Mouse (Mus musculus): ENCODE data around the gene Aspscr1. TPM values are rescaled to one million over a fixed set of nuclear protein-coding genes. Genes with fewer than 3 reads are reported as not detected.
A peak's percentile ranks its signal among the peaks of the same experiment; 100 is the strongest.

Gene Aspscr1
- polyA plus RNA-seq, 1 experiment: 65.9 TPM

DNA sequence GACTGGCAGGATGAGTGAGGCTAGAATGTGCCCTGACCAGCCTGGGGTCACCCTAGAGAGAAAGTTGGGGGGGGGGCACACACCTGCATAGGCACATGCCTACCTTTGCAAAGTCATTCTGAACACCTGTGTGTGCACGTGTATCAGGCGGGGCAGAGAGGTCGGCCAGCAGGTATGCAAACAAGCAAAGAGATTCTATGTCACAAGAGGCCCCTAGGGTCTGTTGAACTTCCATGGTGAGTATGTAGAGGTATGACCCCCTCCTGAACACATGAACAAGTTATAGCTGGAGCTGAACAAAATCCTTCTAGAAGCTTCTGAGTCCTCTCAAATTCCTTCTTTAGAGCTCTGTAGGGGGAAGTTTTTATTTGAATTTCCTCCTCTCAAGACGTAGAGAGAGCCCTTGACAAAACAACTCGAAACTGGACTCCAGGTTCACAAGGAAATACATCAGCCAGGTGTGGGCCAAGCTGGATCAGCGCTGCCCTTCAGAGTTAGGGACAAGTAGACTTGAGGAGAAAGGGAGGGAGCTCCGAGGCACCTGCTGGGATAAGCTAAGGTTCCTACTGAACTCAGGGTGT, 71.4 kb downstream of the Aspscr1 start:
- Histone ChIP-seq H3K4me2 (ENCODE audit: low read depth) (no peak overlapping the region), H3K36me3 (ENCODE audit: control insufficient read depth, insufficient read depth) (no peaks in the 10 kb centered on the region), H3K4me3 (no peak overlapping the region), H3K27me3 (ENCODE audit: control insufficient read depth, insufficient read depth, insufficient read length) (peaks cover 27% of the 10 kb centered on the region), H3K79me2 (ENCODE audit: control insufficient read depth, insufficient read depth) (no peaks in the 10 kb centered on the region), H3ac (ENCODE audit: control insufficient read depth, insufficient read length) (no peak overlapping the region)
- TF ChIP-seq USF1 (IDR thresholded peaks at IDR 0.05; ENCODE audit: low read depth) (no peak), MYOD1 (IDR thresholded peaks at IDR 0.05; ENCODE audit: control insufficient read depth in 1 of 3, insufficient read length in 2 of 3, low read depth in 2 of 3) (no peak), SRF (IDR thresholded peaks at IDR 0.05; ENCODE audit: control insufficient read depth, insufficient read length, low read depth) (no peak), CEBPB (IDR thresholded peaks at IDR 0.05; ENCODE audit: insufficient read depth, poor library complexity, severe bottlenecking) (no peak), POLR2AphosphoS2 (IDR thresholded peaks at IDR 0.05; ENCODE audit: insufficient read length, low read depth) (no peak), MAX (IDR thresholded peaks at IDR 0.05; ENCODE audit: low read depth) (no peak), TCF12 (IDR thresholded peaks at IDR 0.05; ENCODE audit: insufficient read depth, poor library complexity, severe bottlenecking) (no peak), MYOG (IDR thresholded peaks at IDR 0.05; ENCODE audit: control insufficient read depth in 1 of 3, insufficient read depth in 1 of 3, insufficient read length in 2 of 3, low read depth in 2 of 3) (no peak), TCF3 (IDR thresholded peaks at IDR 0.05; ENCODE audit: insufficient read length, low read depth) (no peak), POLR2A (IDR thresholded peaks at IDR 0.05; ENCODE audit: insufficient read length, low read depth) (no peak), REST (IDR thresholded peaks at IDR 0.05; ENCODE audit: insufficient read depth, insufficient read length) (no peak), E2F4 (IDR thresholded peaks at IDR 0.05; ENCODE audit: insufficient read depth) (no peak)

DNA sequence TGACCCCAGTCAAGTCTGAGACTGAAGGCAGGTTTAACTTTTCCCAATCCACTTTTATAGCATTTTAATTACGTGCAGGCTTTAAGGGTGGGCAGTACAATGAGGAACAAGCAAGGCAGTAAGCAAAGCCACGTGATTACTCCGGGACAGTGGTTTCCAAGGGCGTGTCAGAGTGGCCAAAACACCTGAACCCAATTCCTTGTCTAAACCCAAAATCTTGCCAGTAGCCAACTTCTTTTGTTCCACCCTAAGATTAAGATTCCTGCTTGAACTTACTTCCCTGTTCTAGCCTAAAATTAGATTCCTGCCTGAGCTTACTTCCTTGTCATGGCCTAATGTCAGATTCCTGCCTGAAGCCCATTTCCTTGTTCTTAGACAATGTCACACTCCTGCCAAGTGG, 75.2 kb downstream of the Aspscr1 start:
- Histone ChIP-seq H3K4me2 (ENCODE audit: low read depth) (no peak overlapping the region), H3K36me3 (ENCODE audit: control insufficient read depth, insufficient read depth) (no peaks in the 10 kb centered on the region), H3K27me3 (ENCODE audit: control insufficient read depth, insufficient read depth, insufficient read length) (peaks cover 13% of the 10 kb centered on the region), H3ac (ENCODE audit: control insufficient read depth, insufficient read length) (no peak overlapping the region), H3K4me3 (no peak overlapping the region), H3K79me2 (ENCODE audit: control insufficient read depth, insufficient read depth) (no peaks in the 10 kb centered on the region)
- TF ChIP-seq MYOD1 (IDR thresholded peaks at IDR 0.05; ENCODE audit: control insufficient read depth in 1 of 3, insufficient read length in 2 of 3, low read depth in 2 of 3): no peak
- no peak for TF ChIP-seq TCF3 (IDR thresholded peaks at IDR 0.05; ENCODE audit: insufficient read length, low read depth)
- no peak for TF ChIP-seq POLR2AphosphoS2 (IDR thresholded peaks at IDR 0.05; ENCODE audit: insufficient read length, low read depth)
- TF ChIP-seq SRF (IDR thresholded peaks at IDR 0.05; ENCODE audit: control insufficient read depth, insufficient read length, low read depth): no peak

DNA sequence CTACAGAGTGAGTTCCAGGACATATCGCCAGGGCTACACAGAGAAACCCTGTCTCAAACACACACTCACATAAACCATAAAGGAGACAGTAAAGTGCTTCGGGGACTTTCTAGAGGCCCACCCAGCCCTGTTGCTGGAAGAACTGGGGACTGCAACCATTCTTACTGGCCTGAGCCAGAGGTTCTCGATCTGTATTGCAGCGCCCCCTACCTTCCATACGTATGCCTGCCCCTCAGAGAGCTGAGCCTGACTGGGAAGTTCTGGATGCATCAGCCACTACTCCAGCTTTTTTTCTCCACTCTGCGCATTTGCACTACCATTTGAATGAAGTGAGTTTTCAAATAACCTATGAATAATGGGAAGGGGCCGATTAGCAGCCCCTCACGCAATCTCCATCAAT, 76.7 kb downstream of the Aspscr1 start:
- H3K27me3 ChIP-seq (ENCODE audit: control insufficient read depth, insufficient read depth, insufficient read length): peaks cover 4% of the 10 kb centered on the region
- no peak overlapping the region for H3ac ChIP-seq (ENCODE audit: control insufficient read depth, insufficient read length)
- no peaks in the 10 kb centered on the region for H3K36me3 ChIP-seq (ENCODE audit: control insufficient read depth, insufficient read depth)
- TF ChIP-seq E2F4 (IDR thresholded peaks at IDR 0.05; ENCODE audit: insufficient read depth): no peak
- TF ChIP-seq TCF3 (IDR thresholded peaks at IDR 0.05; ENCODE audit: insufficient read length, low read depth): no peak
- TF ChIP-seq USF1 (IDR thresholded peaks at IDR 0.05; ENCODE audit: low read depth): no peak
- no peak for TF ChIP-seq POLR2AphosphoS2 (IDR thresholded peaks at IDR 0.05; ENCODE audit: insufficient read length, low read depth)
- TF ChIP-seq CEBPB (IDR thresholded peaks at IDR 0.05; ENCODE audit: insufficient read depth, poor library complexity, severe bottlenecking): no peak
- no peak for TF ChIP-seq REST (IDR thresholded peaks at IDR 0.05; ENCODE audit: insufficient read depth, insufficient read length)
- no peak for TF ChIP-seq MAX (IDR thresholded peaks at IDR 0.05; ENCODE audit: low read depth)
- H3K4me2 ChIP-seq (ENCODE audit: low read depth): no peak overlapping the region
- H3K79me2 ChIP-seq (ENCODE audit: control insufficient read depth, insufficient read depth): no peaks in the 10 kb centered on the region
- H3K4me3 ChIP-seq: no peak overlapping the region

DNA sequence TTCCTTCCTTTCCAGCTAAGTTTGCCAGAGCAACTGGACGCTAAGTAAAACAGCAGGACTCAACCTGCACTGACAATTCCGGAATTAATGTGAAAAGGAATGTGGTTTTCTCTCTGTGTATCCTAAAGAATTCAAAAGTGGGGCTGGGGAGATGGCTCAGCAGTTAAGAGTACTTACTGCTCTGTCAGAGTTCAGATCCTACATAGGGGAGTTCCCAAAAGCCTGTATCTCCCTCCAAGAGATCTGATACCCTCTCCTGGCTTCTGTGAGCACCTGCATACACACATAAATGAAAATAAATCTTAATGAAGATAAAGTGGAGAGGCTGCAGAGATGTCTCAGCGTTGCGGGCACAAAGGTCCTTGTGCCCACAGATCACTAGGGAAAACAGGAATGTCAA, 78.8 kb downstream of the Aspscr1 start:
- Histone ChIP-seq H3K79me2 (ENCODE audit: control insufficient read depth, insufficient read depth) (no peaks in the 10 kb centered on the region), H3K27me3 (ENCODE audit: control insufficient read depth, insufficient read depth, insufficient read length) (no peaks in the 10 kb centered on the region), H3ac (ENCODE audit: control insufficient read depth, insufficient read length) (no peak overlapping the region), H3K4me3 (no peak overlapping the region), H3K4me2 (ENCODE audit: low read depth) (peak overlapping the region; percentile 1), H3K36me3 (ENCODE audit: control insufficient read depth, insufficient read depth) (no peaks in the 10 kb centered on the region)
- no peak for TF ChIP-seq POLR2A (IDR thresholded peaks at IDR 0.05; ENCODE audit: insufficient read length, low read depth)
- TF ChIP-seq SRF (IDR thresholded peaks at IDR 0.05; ENCODE audit: control insufficient read depth, insufficient read length, low read depth): no peak
- no peak for TF ChIP-seq MYOD1 (IDR thresholded peaks at IDR 0.05; ENCODE audit: control insufficient read depth in 1 of 3, insufficient read length in 2 of 3, low read depth in 2 of 3)
- TF ChIP-seq POLR2AphosphoS2 (IDR thresholded peaks at IDR 0.05; ENCODE audit: insufficient read length, low read depth): no peak
- TF ChIP-seq E2F4 (IDR thresholded peaks at IDR 0.05; ENCODE audit: insufficient read depth): no peak

Other genes with a start within 250 kb of the Aspscr1 start
- gene Nploc4, start 235.3 kb upstream of the Aspscr1 start, polyA plus RNA-seq (2012; fragmentation: generic; extraction: Trizol): 61.8 TPM
- gene Tspan10, start 230.3 kb upstream of the Aspscr1 start, polyA plus RNA-seq (2012; fragmentation: generic; extraction: Trizol): not detected
- gene Pde6g, start 219.5 kb upstream of the Aspscr1 start, polyA plus RNA-seq (2012; fragmentation: generic; extraction: Trizol): 0.18 TPM
- 17.4 TPM for gene Oxld1, start 214.9 kb upstream of the Aspscr1 start, polyA plus RNA-seq (2012; fragmentation: generic; extraction: Trizol)
- gene Ccdc137, start 214.9 kb upstream of the Aspscr1 start, polyA plus RNA-seq (2012; fragmentation: generic; extraction: Trizol): 11.4 TPM
- gene Arl16, start 205.4 kb upstream of the Aspscr1 start, polyA plus RNA-seq (2012; fragmentation: generic; extraction: Trizol): 15.6 TPM
- 218 TPM for gene Mrpl12, start 188.4 kb upstream of the Aspscr1 start, polyA plus RNA-seq (2012; fragmentation: generic; extraction: Trizol)
- gene Slc25a10, start 181.1 kb upstream of the Aspscr1 start, polyA plus RNA-seq (2012; fragmentation: generic; extraction: Trizol): 43.8 TPM
- 0.05 TPM for gene Gcgr, start 142.3 kb upstream of the Aspscr1 start, polyA plus RNA-seq (2012; fragmentation: generic; extraction: Trizol)
- 237 TPM for gene Mcrip1, start 123.2 kb upstream of the Aspscr1 start, polyA plus RNA-seq (2012; fragmentation: generic; extraction: Trizol)
- 1.0 TPM for gene Ppp1r27, start 121.8 kb upstream of the Aspscr1 start, polyA plus RNA-seq (2012; fragmentation: generic; extraction: Trizol)
- gene P4hb, start 99.7 kb upstream of the Aspscr1 start, polyA plus RNA-seq (2012; fragmentation: generic; extraction: Trizol): 444 TPM
- gene Arhgdia, start 91.3 kb upstream of the Aspscr1 start, polyA plus RNA-seq (2012; fragmentation: generic; extraction: Trizol): 837 TPM
- gene Alyref, start 74.6 kb upstream of the Aspscr1 start, polyA plus RNA-seq (2012; fragmentation: generic; extraction: Trizol): 113 TPM
- 184 TPM for gene Anapc11, start 74.6 kb upstream of the Aspscr1 start, polyA plus RNA-seq (2012; fragmentation: generic; extraction: Trizol)
- 0.32 TPM for gene Npb, start 64.5 kb upstream of the Aspscr1 start, polyA plus RNA-seq (2012; fragmentation: generic; extraction: Trizol)
- 117 TPM for gene Pcyt2, start 55.0 kb upstream of the Aspscr1 start, polyA plus RNA-seq (2012; fragmentation: generic; extraction: Trizol)
- 29.9 TPM for gene Sirt7, start 47.7 kb upstream of the Aspscr1 start, polyA plus RNA-seq (2012; fragmentation: generic; extraction: Trizol)
- 43.1 TPM for gene Mafg, start 39.4 kb upstream of the Aspscr1 start, polyA plus RNA-seq (2012; fragmentation: generic; extraction: Trizol)
- 56.9 TPM for gene Pycr1, start 29.2 kb upstream of the Aspscr1 start, polyA plus RNA-seq (2012; fragmentation: generic; extraction: Trizol)
- 4.6 TPM for gene Myadml2, start 24.8 kb upstream of the Aspscr1 start, polyA plus RNA-seq (2012; fragmentation: generic; extraction: Trizol)
- gene Notum, start 11.8 kb upstream of the Aspscr1 start, polyA plus RNA-seq (2012; fragmentation: generic; extraction: Trizol): 0.19 TPM
- gene Cenpx, start 40.8 kb downstream of the Aspscr1 start, polyA plus RNA-seq (2012; fragmentation: generic; extraction: Trizol): 42.5 TPM
- 10.6 TPM for gene Lrrc45, start 41.0 kb downstream of the Aspscr1 start, polyA plus RNA-seq (2012; fragmentation: generic; extraction: Trizol)
- gene Rac3, start 48.5 kb downstream of the Aspscr1 start, polyA plus RNA-seq (2012; fragmentation: generic; extraction: Trizol): 1.9 TPM
- gene Dcxr, start 54.3 kb downstream of the Aspscr1 start, polyA plus RNA-seq (2012; fragmentation: generic; extraction: Trizol): 21.2 TPM
- 183 TPM for gene Cbr2, start 59.1 kb downstream of the Aspscr1 start, polyA plus RNA-seq (2012; fragmentation: generic; extraction: Trizol)
- gene Hmga1b, start 89.8 kb downstream of the Aspscr1 start, polyA plus RNA-seq (2012; fragmentation: generic; extraction: Trizol): 130 TPM
- 19.7 TPM for gene Rfng, start 111.2 kb downstream of the Aspscr1 start, polyA plus RNA-seq (2012; fragmentation: generic; extraction: Trizol)
- 179 TPM for gene Gps1, start 111.3 kb downstream of the Aspscr1 start, polyA plus RNA-seq (2012; fragmentation: generic; extraction: Trizol)
- gene Dus1l, start 123.4 kb downstream of the Aspscr1 start, polyA plus RNA-seq (2012; fragmentation: generic; extraction: Trizol): 58.3 TPM
- gene Fasn, start 151.6 kb downstream of the Aspscr1 start, polyA plus RNA-seq (2012; fragmentation: generic; extraction: Trizol): 226 TPM

Measured in myocyte (in vitro differentiated cells).